Mouse (Mus musculus): ENCODE results near the gene Prdm13.
A peak's percentile ranks its signal among the peaks of the same experiment; 100 is the strongest.

Gene Prdm13

DNA sequence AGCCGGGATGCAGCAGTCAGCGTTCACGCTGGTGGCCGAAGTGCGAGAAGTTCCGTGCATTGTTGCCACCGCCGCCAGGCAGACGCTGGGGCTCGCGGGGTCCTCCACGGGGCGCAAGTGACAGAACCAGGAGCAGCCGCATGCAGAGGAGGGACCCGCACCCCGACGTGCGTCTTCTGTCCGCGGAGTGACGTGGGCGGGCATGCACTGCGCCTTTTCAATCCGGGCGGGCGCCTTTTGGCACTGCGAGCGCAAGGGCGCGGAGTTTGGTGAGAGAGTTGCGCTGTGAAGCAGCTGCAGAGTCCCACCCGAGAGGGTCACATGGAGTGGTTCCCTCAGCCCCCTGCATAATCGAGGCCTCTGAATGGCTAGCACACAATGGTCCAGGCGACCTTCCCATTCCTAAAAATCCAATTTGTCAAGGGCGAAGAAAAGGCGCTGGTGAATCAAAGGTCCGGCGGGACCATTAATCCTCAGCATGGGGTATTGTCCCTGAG is at the start of gene Prdm13:
Gene Prdm13, minus strand, starts transcription at position 369 of the 497 bp plus-strand sequence.
- no peak for DNase-seq

DNA sequence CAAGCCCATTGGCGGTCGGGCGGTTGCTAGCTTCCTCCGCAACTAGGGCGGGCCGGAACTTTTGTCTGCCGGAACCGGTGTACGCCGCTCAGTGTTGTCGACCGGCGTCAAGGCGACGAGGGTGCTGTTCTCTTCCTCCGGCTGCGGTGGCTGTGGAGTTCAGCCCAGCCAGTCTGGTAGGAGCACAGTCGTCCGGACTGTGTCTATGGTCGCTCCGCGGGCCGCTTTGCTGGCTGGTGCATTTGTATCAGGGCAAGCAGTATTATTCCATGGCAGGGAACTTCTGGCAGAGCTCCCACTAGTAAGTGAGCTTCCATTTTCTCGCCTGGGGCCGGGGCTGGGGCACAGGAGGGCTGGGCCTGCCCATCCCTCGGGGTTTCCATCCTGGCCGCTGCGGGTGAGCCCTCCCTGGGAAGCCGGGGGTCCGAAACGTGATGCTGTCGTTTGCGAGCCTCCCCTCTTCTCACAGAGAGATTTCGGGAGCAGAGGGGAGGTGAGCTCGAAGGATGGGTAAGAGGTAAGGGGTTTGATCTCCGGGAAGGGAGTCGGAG is 41.9 kb upstream of the Prdm13 start, which contains the start of gene Ccnc:
Gene Ccnc, plus strand, starts transcription at position 87 of the 551 bp plus-strand sequence.
- DNase-seq: peak; percentile 92

DNA sequence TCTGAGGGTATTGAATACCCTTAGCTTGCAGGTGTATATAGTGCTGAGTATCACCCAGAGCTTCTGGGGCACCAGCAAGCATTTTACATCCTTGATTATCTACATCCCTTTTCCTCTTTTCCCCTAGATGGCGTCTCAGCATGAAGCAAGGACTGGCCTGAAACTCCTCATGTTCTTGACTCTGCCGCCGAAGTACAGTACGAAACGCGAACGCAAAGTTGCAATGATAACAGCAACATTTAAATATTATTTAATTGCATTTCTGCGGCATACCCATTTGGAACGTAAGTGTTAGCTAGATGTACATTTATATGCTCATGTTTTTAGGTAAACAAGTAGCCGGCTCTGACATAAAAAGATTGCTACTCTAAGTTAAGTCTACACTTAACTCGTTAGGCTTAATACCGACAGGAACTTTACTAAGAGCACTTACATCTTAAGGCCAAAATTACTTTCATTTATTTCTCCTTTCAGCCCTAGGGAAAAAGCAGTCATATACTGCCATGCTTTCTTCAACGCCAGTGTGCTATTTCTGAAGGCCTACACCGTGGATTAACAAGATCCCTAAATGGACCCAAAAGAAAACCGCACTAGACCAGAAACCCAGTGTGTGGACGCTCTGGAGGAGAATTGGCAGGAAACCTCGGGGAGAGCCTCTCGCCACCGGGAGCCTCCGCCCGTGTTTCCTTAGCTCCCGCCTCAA is 41.3 kb upstream of the Prdm13 start:
- DNase-seq: peak; percentile 68

DNA sequence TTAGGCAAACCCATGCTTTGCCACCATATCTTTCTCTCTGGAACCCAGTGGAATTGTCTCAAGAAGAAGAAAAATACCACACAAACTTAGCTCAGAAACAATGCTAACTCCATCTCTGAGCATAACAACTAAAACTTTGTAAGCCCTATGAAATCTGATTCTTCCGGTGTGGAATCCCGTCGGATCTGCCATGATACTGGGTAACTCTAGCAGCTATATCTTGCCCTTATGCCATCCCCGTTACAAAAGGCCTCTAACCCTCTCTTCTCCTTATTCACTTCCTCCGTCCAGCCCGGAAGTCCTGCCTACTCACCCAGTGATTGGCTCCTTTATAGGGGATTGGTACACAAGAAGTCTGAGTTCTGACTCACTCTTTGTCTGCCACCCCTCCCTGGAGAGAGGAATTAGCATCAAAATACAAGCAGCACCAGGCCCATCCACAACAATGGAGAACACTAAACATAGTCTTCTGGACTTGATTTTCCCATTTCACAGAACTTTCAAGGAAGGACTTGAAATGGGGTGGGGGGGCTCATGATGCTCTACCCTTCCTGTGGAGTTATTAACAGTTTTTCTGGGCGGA is 37.1 kb upstream of the Prdm13 start:
- no peak for DNase-seq

DNA sequence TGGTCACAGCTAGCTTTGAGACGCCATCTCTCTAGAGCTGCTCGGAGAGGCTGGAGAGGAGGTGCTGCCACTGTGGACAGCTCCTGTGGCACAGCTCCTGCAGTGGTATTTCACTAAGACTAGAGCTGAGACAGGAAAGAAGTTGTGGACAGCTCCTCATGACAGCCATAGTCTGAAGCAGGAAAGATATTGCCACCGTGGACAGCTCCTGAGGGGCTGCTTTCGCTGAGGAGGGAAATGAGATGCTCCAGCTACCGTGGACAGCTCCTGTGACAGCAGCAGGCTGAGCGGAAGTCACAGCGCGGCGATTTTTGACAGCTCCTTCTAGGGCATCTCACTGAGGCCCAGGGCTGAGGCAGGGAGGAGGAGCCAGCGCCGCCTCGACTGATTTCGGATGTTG is 26.4 kb upstream of the Prdm13 start:
- DNase-seq: peak; percentile 84

DNA sequence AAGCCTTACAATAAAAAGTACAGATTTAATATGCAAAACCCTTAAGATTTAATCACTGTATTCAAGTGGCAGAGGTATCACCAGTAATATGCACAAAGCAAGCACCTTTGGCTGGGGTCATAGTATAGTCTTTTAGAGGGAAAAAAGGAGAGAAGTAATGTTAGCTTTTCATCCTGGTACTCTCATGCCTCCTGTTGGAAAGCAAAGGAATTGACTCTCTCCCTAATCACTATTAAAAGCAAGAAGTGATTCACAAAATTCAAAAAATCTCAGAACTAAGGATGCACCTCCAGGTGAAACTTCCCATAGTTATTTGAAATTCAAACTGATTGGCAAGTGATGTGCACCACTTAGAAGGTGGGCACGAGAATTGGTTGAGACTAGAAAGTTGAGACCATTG is 19.3 kb upstream of the Prdm13 start:
- DNase-seq: no peak

DNA sequence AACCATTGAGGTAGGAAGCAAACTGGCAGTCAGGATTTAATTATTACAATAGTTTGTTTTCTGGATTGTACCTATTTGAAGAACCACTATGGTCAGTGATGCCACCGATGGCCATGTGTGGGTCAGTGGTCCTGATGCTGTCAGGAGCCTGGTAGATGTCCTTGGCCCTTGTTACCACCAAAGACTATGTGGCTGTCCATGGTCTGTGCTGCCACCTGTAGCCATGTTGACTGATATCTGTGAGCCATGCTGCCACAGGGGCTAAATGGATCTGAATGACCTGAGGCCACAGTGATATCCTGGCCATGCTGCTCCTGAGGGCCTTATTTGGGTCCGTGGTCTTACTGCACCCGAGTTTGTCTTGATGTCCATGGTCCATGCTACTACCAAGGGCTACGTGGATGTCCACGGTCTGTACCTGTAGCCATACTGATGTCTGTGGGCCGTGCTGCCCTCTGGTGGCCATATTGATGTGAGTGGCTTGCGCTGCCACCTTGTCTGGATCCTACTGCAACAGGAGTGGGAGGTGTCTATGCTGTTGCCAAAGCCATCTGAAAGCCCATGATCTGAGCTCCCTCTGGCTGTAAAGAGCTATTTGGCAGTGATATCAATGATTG is 10.0 kb upstream of the Prdm13 start:
- peak; percentile 65 for DNase-seq

DNA sequence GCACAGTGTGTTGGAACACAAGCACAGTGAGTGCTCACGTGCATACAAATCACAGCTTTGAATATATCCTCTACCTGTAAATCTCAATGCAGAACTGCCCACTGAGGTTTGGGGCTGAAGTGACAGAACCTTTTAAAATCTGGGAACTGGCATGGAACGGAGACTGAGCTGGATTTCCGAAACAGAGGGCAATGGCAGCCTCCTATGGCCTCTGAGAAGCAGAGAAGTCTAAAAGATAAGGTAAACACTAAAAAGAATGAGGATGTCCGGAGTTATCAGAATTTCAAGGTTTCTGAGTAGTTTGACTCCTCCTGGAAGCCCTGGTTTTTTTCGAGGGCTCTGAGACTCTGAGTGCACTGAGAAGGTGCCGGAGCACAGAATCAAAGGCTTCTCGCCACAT is 4.5 kb upstream of the Prdm13 start:
- no peak for DNase-seq

DNA sequence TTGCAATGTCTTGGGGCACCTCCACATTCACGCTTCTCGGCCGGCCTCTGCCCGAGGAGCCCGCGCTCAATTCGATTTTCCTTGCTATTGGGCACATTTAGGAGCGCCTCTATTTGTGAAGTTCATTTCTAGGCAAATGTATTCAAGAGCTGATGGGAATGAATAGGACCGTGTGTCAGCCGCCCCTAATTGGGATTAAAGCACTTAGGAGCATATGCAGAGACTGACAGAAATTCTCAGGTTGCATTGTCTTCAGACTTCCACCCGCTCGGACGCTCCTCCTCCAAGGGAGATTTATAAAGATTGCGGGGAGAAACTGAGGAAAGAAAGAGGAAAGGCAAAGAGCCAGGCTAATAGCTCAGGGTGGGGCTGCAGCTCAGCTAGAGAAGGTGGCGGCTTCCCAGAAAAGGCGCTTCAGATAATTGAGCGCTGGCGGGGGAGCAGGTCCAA is 3.8 kb upstream of the Prdm13 start:
- no peak for DNase-seq

DNA sequence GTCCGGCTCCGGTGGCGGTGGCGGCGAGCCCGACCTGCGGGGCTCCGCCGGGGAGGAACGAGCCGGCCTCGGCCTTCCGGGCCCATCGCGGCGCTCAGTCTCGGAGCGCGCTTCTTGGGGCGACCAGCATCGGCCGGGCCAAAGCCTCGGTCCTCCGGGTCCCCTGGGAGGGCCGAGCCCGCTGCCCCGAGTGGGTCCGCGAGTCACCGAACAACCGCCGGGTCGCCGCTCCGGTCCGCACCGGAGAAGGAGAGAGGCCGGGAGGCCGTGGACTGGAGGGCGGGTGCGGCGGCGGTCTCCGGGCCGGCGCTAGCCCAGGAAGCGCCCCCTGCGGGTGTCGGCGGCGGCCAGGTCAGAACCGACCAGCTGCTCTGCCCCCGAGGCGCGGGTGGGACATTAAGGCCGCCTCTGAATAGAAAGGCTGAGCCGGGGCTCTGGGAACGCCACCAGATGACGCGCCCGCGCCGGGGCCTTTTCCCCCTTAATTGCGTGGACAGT is 3.0 kb upstream of the Prdm13 start:
- DNase-seq: no peak

DNA sequence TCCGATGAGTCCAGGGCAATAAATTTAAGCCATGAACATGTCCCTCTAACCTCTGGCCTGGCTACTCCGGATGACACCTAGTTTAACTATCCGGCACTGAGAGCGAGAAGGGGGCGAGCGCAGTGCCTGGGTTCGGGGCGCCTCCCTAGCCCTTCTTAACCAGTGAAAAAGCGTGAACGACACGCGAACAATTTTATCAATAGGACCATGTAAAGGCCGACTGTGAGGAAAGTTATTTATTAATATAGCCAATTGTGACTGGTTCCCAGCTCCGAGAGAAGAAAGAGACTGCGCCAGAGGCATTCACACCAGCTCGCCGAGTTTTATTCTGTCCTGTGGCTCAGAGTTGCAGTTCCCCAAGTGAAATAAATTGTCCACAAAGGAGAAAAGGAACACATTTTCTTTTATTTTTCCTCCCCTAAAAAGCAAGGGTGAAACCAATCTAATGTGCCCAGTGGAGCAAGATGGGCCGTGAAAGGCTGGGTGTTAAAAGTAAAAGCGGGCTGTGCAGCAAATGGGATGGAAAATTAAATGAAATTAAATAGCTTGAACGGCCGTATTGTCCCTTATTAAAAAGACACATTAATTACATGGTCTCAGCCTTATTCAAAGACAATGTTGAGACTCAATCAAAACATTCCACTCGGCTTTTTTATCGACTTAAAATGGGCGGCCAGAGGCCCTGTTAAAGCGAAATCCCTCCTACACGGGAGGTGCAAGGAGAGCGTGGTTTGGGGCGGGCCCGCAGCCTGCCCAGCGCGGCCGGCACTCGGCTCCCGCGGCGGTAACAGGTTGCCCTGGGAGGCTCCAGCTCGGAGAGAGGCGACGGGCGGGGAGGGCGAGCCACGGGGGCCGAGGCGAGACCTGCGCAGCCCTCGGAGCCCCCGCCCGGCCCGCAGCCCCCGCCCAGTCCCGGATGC is 2.3 kb upstream of the Prdm13 start:
- no peak for DNase-seq

DNA sequence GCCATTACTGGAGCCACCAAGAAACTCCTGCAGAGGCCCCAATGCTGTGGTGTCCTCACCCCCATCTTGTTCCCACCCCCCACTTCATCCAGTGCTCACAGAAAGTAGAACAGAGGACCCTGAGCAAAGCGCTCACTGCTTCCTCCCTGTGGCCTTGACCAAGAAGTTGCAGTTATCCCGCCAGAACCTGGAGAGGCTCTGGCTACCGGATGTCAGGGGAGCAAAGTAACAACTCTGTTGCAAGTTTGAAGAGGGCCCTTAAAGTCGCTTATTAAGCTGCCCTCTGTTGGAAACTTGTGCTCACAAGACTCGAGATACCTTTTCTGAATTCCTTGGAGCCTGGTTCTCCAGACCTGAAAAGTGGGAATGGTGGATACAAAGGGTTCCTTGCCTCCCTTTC is 1.2 kb upstream of the Prdm13 start:
- DNase-seq: no peak

DNA sequence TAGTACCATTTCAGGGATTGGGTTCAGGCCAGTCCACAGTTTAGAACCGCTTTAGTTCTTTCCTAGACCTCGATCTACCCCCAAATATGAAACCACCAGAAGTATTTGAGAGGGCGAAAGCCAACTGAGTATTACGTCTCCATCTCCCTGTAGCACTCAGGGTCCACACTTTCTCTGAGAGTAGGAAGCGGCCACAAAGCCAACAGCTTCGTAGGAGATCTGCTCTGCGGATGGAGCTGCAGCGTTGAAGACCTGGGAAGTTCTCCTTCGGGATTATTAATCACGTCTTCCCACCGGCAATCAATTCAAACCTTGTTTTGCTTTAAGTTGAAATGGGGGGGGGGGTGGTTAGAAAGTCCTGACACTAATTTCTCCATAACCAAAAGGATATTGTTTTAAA is 653 bp upstream of the Prdm13 start:
- no peak for DNase-seq

DNA sequence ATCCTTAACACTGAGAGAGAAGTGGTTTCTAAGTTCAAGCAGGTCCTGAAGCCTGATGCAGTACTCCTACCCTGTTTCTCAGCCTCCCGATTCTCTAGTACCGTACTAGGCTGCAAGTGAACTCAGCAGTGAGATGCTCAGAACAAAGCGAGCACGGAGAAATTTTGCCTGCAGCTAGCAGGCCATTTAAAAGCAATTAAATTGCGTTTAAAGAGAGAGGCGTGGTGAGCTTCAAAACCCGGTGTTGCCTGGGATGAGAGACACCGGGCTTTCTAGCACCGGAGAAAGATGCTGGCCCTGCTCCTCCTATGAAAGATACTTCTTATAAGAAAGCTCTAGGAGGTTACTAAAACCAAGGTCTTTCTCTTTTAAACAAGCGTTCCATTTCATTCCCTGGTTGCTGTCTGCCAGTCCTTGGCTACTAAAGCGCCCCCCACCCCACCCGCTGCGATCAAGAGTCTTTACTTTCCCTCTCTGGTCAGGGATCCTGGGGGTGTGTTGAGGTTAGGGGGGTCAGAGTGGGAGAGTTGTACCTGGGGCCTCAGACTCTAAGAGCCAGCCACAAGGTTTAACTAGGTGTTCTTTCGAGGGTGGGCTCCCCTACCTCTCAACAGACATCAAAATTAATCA is 1.3 kb downstream of the Prdm13 start:
- DNase-seq: no peak

DNA sequence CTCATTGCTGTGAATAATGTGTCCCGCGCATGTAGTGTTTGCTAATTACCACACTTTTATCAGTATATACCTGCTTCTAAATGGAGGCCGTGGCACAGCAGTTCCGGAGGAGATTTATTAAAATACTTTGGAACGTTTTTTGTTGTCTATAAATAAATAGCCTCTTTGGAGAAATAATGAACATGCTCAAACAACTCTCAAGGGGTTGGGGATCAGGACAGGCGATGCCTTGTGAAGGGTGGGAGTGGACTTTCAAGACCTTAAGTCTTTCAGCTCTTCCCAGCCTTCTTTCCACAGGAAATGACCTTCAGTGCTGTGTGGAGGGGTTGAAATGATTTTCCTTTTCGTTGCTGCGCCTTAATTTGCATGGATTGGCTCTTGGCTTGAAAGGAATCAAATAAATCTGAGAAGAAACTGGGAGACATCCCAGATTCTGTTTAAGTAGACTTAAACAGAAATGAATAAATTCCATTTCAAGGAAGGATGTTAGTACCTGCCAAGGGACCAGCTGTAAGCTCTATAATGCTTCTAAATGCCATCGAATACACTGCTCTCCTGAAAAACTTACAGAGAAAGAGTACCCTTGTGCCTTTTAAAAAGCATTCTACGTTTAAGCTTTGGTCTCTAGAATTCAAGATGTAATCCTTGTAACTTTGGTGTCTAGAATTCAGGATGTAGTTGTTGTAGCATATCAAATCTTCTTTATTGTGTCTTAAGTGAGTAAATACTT is 3.2 kb downstream of the Prdm13 start:
- DNase-seq: no peak

DNA sequence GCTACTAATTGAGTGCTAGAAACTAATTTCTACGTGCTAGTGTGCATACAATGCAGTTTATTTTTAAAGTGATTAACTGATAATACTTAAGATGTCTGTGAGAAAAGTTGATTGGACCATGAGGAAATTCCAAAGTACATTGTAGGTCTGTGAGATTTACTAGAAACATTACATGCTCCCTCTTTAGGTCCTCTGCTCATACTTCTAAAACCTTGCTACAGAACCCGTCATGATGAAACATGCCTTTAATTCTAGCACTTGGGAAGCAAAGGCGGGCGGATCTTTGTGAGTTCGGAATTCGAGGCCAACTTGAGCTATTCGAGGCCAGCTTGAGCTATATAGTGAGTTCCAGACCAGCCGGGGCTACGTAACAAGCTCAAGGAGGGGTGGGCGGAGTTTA is 4.8 kb downstream of the Prdm13 start:
- DNase-seq: no peak

DNA sequence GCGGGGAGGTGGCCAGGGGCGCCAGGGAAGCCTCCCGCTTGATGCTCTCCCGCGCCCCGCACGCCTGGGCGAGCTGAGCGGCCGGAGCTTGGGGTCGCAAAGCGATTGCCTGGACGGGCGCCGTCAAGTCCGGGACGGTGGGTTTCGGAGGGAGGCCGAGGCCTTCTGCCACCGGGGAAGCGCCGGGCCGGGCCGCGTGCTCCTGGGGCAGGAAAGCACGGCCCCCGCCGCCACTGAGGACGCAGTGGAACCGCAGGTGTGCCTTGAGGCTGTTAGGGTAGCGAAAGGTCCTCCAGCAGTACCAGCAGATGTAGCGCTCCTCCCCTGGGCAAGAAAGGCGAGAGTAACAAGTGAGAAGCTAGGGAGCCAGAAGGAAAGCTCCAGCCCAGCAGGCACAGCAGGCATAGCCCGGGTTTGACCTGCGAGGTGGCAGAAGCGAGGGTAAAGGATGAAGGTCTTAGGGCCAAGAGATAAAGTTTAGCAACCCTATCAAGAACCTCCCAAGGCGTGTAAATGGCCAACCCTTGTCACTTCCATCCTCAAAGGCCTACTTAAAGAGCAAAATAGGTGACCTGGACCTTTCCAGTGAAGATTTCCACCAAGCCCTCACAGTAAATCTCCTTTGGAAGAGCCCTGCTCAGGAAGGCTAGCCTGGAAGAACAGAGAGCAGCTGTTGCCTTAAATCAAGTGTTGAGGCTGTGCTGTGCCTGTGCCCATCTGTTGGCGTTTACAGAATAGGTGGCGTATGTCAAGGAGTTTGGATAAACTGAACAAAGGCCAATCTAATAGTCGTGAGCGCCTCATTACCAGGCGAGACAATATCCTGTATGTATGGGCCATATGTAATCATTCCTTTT is 5.9 kb downstream of the Prdm13 start:
- DNase-seq: no peak

DNA sequence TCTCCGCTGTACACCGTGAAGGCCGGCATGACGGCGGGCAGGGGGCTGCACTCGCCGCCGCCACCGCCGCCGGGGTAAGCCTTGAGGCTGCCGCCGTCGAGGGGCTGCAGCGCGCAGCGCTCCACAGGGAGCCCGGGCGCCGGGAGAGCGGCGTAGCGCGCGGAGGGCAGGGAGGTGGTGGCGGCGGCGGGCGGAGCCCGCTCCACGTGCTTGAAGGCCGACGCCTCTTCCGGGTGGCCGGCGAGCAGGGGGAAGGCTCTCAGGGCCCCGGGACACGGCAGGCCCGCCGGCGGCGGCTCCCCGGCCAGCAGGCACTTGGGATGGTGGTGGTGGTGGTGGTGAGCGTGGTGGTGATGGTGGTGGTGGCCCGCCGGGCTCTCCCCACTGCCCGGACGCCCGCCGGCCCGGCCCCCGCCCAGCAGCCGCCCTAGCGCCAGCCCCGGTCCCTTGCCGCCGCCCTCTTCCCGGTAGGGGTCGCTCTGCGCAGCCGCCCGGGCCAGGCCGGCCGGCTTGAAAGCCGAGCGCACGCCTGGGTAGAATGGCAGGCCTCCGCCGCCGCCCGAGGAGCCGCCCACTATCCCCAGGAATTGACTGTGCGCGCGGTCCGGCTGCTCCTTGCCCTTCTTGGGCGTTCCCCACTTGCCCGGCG is 6.7 kb downstream of the Prdm13 start:
- no peak for DNase-seq

DNA sequence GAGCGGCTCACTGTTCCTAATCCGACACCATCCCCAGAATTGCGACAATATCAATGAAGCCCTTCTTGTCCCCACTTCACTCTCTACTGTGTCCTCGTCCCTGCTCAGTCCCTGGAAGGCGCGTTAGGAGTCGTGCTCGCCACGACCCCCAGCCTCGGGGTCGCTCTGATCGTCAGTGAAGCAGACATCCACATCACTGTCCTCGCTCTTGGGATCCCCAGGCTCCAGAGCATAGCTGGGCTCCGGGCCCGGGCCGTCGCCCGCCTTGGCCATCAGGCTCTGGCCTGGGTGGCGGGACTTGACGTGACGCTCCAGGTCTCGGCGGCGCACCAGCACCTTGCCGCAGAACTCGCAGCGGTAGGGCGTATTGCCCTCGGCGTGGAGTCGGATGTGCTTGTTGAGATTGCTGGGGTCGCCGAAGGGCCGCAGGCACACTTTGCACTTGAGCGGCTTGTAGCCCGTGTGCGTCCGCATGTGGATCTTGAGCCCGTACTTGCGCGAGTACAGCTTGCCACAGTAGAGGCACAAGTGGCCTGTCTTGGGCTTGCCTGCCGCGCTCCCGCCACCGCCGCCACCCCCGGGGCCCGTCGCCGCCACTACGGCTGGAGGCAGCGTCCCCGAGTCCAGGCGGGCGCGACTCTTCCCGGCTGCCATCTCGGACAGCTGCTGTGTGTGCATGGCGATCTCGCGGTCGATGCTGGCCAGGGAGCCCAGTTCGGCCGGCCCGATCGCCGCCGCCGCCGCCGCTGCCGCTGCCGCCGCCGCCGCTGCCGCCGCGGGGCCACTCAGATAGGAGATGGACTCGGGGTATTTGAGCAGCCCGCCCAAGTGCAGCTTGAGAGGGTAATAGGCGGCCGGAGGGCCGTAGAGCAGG is 7.4 kb downstream of the Prdm13 start:
- no peak for DNase-seq

Data from kidney, adult 9 months (tissue).